Mouse (Mus musculus) heart, postnatal 25 days (tissue): Measurements from ENCODE around the gene Fam199x. TPM values are rescaled to one million over a fixed set of nuclear protein-coding genes. Genes with fewer than 3 reads are reported as not detected.

Experiments
- total RNA-seq, 2 experiments: library from RNA; stranded (reverse); gene quantifications; 2 replicates each; pipeline ENCODE4 v1.2.3; 2021

Fam199x gene
- total RNA-seq, 2 experiments from 2014 or later = 4.1 to 4.4 TPM

Other genes starting within 250 kb of the Fam199x start
- gene Plp1, start 226.9 kb upstream of the Fam199x start, total RNA-seq = 1 to 10 TPM; 3.0 to 3.6 TPM
- gene Rab9b, start 180.8 kb upstream of the Fam199x start, total RNA-seq = under 1 TPM; 0.08 to 0.20 TPM
- not detected for gene H2bfm, start 122.3 kb upstream of the Fam199x start, total RNA-seq
- gene Tmsb15b2, start 74.1 kb upstream of the Fam199x start, total RNA-seq = 1 to 10 TPM in 1 of 2 experiments, not detected in 1; 2.9 TPM
- not detected for gene Tmsb15l, start 72.7 kb upstream of the Fam199x start, total RNA-seq
- gene Tmsb15b1, start 72.7 kb upstream of the Fam199x start, total RNA-seq = 1 to 10 TPM in 1 of 2 experiments, not detected in 1; 1.2 TPM
- not detected for gene Zcchc18, start 56.4 kb upstream of the Fam199x start, total RNA-seq
- gene Slc25a53, start 11.3 kb upstream of the Fam199x start, total RNA-seq = 1 to 10 TPM; 2.3 to 4.7 TPM
- not detected for gene Esx1, start 72.5 kb downstream of the Fam199x start, total RNA-seq